Mouse (Mus musculus) common myeloid progenitor, adult 5-6 weeks (primary cell): ENCODE data around the gene Gzma. TPM values are rescaled to one million over a fixed set of nuclear protein-coding genes. Genes with fewer than 3 reads are reported as not detected.

ENCODE experiments used
- ATAC-seq: replicated peaks from 2 replicates; pipeline ENCODE4 v1.8.0; 2016; ENCODE audit warnings: low read depth, mild to moderate bottlenecking, moderate TSS enrichment, inconsistent platforms; ENCODE audit not compliant: poor library complexity, severe bottlenecking
- total RNA-seq: library from RNA; stranded (forward); fragments of 200-1000, 187-1606 nt; gene quantifications from 2 replicates; pipeline ENCODE4 v1.2.3, GENCODE M21; 2017

Gene Gzma
- 0.29 and 1.4 TPM in 2 replicates for total RNA-seq

DNA sequence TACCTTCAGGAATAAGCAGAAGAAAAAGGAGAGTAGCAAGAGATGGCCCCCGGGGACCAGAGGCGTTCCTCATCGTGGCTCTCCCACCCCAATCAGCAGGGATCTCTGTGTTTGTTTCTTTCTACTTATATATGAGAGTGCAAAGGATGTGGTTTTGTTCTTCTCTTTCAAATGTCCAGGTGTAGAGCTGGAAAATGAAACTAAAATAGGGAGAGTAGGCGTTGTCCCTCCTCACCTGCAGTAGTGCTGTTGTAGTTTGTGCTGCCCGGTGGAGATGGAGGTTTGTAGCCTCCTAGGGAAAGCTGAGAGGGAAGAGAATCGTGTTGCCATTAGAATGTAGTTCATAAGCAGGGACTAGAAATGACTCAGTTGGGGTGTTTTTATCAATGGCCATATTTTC lies at the start of gene Gzma:
Gene Gzma (minus strand): TSS at position 103 of the 400 bp plus-strand sequence.
- no peak for ATAC-seq

DNA sequence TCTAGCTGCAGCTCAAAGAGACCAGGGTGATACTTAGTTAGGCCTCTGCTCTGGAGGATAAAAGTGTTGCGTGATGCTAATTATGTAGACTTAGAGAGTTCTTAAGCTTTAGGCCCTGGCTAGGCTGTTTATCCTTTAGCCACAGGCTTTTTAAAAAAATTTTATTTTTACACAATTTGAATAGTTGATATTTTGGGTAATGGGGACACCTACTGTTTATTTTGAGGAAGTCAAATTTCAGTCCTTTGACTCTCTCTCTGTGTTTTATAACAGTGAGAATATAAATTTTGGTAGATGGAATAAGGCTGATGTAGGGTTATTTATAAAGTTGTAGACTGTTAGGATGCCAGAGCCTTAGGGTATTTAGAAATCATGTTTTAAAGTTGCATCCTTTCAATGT lies 38.8 kb upstream of the Gzma start:
- ATAC-seq, result no peak

DNA sequence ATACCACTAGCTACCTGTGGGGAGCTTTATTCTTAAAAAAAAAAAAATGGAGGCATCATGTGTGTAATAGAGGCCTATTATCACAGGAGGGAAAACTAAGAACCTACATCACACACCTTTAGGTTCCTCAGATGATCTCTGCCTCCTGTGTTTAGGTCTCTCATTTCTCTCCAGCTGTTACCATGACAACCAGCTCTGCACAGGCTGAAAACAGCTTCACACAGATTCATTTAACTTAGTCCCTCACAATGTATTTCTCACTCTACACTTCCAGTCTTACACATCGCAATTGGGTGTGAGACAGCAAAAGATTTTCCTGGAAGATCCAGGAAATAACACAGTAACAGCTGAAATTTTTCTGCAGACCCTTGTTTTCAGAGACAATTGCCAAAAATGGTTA lies 29.2 kb upstream of the Gzma start:
- ATAC-seq, result no peak

DNA sequence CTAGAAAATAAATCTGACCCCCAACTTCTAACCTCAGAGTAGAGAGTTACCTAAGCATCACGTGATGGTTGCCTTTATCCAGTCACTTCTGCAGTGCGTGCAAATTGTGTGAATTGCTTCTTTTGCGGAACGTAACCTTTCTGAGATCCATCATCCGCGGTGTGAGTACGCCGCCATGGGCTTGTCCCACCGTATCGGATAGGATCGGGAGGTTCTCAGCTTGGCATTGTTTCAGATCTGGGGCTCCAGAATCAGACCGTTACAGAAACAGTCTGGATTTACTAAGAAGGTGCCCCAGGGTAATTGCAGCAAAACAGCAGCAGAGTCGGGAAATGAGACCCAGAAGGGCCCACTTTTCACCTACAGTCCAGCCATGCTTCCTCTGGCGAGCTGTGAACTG lies 20.5 kb upstream of the Gzma start:
- no peak for ATAC-seq

DNA sequence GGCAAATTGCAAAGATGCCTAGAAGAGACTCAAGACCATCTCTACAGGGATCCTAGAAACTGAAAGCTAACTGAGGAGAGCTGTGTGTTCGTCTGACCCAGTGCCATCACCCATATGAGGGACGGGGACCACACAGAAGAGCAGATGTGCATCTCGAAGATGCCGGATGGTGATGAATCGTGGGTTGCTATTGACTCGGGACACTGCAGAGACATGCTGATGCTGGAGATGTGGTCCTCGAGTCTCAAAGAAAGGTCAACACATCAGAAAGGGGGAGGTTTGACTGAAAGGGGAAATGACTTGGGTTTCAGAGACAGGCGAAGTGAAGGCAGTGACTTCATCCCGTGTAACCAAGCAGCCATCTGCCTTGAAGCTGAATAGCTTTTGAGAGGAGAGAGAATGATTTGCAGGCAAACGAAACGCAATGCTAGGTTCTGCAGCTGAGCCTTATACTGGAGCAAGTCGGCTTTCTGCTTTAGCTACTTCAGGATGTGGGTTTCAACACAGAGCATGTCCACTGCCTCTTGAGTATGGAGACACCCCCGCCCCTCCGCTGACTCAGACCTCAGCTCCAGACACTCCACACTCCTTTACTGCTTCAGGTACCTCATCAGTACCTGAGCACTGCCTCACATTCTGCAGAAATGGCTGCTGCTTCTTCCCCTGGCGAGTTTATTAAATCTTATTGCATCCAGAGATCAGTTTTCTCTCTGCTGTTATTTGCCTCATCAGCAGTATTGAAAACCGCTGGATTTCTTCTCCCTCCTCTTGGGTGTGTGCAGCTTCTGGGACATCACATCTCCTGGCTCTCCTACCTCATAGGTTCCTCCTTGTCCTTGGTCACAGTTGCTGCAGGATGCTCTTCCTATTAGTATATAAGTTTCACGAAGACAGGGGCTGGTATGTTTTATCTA lies 19.8 kb upstream of the Gzma start:
- ATAC-seq, result no peak

DNA sequence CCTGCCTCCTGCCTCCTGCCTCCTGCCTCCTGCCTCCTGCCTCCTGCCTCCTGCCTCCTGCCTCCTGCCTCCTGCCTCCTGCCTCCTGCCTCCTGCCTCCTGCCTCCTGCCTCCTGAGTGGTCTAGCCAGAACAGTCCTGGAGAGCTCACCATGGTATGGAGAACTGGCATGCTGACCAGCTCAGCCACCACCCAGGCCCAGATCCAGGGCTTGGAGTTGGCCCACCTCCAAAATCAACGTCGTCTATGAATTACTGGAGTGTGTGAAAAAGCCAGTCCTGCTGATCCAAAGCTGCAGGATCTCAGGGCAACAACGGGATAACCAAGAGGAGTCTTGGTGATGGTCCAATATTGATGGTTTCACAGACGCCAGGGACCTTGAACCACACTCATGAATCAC lies 18.2 kb upstream of the Gzma start:
- ATAC-seq, result no peak

DNA sequence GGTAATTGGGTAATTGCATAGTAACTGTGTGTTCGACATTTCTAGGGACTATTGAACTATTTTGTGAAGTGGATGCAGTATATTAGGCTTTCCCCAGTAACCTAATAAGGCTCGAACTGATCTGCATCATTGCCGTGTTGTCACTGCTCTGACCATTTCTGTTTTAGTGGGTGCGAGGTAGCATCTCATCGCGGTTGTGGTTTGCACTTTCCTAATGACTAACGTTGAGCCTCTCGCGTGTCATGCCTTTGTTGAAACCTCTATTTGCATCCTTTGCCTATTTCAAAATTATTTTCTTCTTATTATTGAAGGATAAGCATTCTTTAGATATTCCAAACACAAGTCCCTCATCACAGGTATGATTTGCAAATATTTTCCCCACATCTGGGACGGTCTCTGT lies 4.0 kb upstream of the Gzma start:
- ATAC-seq, result no peak

DNA sequence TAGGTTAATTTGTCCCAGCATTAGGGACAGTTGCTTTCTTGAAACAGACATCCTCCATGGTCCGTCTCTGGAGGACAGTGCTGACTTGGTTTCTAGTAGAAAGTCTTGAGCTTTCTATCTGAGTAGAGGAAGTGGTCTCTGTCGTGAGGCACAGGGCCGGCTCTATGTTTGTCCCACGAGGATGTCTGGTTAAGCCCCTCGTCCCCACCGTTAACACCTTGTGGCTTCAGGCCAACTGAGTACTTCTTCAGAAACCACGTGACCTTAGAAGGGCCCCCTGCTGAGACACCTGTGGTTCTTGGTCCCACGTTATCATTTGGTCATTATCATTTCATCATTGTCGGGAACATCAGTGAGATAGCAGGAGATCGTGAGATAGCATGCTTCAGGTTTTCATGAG lies 1.0 kb upstream of the Gzma start:
- ATAC-seq, result no peak

DNA sequence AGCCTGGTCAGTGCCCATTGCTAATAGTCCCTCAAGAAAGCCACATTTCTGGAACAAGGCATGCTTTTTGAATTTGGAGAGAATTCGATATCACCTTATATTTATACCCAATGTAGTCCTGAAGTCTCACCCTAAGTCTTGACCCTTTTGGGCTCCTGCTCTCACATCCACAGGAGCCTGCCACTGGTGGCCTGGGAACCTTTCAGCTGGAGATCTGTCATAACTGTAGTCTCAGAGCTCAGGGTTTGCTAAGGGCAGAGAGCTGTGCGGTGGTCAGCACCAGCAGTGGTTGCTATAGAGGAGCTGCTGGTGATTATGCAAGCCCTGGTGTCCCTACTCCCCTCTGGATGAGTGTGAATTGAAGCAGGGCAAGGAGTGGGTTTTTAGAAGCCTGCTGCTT lies 2.4 kb downstream of the Gzma start:
- no peak for ATAC-seq

DNA sequence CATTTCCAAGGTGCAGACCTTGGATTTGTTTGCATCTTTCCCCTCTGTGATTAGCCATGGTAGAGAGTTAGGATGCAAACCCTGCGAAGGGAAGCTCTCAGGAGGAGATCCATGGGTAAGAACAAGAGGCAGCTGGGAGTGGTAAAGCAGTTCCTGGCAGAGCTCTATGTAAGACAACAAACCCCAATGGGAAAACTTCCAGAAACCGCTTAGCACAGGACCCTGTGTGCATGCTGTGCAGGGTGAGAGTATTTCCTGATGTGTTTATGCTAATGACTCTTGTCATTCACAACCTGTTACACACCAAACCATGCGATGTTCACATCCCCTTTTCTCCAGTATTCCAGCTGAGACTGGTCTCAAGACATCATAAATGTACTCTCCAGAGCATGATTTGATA lies 3.8 kb downstream of the Gzma start:
- ATAC-seq, result no peak

DNA sequence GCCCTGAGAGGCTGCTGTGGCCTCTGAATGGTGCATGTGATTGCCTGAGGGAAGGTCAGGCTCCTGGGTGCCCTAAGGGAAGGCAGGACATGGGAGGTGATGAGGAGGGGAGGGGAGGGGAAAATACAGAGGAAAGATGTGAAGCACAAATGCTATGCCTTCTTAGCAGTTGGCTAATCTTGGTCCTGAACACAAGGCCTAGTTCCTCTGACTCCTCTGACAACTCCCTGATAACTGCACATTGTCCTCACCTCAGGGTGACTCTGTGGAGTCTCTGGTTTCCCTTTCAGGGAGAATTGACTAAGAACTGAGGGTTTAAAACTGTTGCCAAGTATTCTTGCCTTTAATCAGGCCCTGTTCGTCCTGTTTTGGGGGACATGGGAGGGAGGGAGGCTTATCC lies 6.2 kb downstream of the Gzma start:
- ATAC-seq, result no peak

DNA sequence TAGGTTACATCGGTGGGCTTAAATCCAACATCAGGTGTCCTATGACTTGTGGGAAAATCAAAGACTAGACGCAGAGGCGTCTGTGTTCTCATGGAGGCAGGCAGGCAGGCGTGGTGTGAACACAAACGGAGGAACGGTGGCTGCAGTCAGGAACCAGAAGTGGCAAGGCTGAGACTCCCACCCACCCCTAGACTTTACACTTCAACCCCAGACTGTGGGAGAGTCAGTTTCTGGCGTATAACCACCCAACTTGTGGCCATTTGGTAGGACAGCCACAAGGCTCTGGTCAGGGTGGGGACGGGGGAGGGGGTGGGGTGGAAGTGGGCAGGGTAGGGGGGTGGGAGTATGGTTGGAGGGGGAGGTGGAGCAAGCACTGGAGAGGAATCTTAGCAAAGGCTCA lies 10.3 kb downstream of the Gzma start:
- no peak for ATAC-seq

DNA sequence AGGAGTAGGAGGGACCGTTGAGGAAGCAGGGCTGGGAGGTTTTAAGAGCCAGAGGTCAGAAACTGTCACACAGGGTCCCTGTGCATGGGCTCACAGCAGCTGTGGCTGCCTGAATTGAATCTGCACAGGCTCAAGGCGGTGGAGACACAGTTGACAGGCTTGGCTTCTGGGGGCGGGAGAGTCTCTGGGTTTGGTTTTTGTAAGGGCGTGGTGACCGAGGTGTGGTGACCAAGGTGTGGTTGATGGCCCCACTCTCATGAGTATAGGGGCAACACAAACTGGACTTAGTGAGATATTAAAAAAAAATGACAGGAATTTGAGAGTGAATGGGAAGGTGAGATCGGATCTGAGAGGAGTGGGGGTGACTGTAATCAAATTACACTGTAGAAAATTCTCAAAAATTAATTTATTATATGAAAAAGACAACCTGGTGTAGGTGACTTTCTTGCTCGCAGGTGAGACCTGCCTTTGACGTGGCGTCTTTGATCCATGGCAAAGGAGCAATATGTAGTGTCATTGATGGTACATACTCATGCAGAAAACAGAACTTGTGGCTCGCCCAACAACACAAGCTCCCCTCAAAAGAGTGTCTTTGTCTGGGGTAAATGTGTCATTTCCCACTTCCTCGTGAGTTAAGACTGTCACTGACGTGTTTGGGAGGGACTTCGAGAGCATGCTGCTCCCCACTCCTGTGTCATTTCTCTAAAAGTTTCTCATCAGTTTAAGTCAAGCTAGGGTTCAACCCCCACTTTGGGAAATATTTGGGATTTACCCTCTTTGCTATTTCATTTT lies 13.4 kb downstream of the Gzma start:
- ATAC-seq, result 0 out of 2 replicates have a peak, but pooled peaks have one; percentile 45

DNA sequence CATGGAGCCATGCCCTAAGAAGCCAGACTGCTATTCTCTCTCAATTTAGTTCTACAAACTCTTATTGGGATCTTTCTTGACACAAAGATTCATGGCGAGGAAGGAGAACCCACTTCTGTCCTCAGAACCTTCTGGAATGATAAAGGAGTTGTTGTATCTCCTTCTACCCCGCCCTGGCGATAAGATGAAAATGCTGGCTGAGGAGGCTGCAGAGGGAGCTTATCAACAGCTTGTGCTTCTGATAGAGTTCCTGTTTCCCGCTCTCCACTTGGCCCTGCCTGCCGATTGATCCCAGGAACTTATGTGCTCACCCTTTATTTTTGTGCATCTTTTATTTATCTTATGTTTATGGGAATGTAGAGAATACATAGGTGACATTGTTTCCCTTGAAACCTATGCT lies 16.0 kb downstream of the Gzma start:
- ATAC-seq, result no peak

DNA sequence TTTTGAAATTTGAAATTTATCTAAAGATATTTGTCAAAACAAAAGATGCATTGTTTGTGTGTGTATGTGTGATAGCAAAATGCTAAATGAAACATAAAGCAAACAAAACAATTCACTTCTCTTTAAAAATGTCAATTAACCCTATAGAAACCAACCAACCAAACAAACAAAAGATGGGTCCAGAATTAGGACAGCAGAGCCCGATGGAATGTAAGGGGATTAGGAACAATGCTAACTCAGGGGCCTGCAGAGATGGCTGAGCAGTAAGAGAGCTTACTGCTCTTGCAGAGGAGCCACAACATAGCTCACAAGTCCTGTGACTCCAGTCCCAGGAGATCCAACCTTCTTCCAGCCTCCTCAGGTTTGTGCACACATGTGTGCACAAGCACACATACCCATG lies 18.7 kb downstream of the Gzma start:
- no peak for ATAC-seq

DNA sequence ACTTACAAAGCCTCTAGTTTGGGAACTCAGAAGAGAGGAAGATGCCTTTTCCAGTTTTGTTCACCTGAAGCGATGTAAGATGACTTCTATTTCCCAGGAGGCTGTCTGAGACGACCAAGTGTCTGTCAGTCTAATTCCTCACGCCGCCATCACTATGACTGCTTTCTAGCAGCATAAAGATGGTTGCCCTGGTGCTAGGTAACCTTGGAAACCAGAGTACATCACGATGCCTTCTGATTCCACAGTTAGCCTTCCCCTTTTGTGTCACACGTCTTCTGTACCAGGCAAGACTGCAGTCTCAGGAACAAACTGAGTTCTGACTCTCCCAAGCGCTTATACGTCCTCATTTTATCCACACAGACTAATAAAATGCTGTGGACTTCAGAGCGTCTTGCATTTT lies 21.8 kb downstream of the Gzma start:
- ATAC-seq, result no peak

DNA sequence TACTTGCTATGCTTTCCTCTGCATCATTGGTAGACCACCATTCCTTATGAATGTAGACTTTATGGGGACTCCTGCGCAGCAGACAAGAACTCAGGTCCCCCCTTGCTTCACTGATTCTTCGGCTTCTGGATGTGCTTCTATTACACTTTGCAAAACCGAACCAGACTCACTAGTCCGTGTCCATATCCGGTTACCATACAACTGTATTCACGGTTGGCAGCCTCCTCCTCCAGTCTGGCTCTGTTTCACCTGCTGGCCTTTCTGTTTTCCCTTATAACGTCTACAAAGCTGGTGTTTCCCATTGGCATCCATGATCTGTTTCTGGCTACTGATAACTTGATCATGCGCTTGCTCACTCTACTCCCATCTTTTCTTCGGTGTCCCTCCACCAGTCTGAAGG lies 36.2 kb downstream of the Gzma start:
- ATAC-seq, result no peak

DNA sequence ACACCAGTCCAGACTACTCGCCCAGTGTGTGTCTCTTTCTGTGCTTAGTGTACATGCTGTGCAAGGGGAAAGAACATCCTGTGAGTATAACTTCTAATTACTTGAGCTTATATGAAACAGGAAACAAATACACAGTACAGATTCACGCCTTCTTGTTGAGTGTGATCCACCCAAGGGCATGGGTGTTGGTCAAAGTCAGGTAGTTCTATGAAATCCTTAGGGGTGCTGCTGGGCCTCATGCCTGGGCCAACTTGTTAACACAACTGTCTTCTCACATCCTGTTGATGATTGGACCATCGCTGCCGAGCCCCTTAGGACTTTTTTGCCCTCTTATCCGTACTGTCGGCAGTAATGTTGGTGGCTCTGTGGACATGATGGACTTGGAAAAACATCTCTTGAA lies 39.0 kb downstream of the Gzma start:
- no peak for ATAC-seq

DNA sequence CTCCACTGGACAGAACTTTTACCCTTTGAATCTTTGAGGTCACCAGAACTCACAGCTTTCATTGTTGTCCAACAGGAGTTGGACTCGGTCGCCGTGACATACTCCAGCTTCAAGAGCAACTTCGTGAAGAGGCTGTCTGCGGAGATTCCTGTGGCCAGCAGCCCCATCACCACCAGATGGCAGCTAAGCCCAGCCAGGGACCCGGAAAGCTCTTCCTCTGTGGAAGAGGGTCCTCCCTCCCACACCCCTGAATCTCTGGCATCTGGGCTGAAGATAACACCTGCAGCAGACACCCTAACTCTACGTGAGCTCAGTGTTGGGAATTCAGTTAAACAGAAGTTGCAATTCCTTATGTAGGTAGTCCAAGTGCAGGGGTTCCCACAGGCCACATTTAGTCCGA lies 45.0 kb downstream of the Gzma start:
- no peak for ATAC-seq

DNA sequence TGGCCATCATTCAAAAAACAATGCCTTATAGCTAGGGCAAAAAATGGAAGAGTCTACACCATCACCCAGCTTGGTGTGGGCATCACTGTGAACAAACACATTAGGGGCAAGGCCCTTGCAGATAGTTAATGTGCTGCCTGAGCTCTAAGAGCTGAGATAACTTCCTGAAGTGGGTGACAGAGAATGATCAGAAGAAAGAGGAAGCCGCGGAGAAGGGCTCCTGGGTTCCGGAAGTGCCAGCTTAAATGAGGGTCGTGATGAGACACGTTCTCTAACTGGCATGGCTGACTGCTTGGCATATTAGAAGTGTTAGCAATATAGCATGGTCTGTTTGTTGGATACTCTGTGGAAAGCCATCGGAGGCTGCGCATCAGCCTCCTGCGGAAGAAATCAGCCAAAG lies 46.6 kb downstream of the Gzma start:
- ATAC-seq, result peak; percentile 85

DNA sequence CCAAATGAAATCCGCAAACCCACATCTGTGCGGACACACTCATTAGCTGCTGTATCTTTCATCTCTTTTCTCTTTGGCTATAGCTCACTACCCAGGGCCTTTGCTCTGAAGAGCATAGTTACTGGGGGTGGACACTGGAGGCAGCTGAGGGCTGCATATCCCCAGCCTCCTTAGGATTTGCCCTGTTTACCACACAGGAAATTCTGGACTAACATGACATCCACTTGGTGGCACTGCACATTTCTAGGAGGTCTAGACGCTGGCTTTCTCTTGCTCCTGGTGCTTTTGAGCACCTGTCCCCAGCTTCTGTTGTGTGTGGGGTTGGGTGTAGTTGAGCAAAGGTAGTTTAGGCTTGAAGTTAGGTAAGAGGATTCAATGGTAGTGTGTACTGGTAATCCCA lies 53.1 kb downstream of the Gzma start:
- no peak for ATAC-seq
